Mouse (Mus musculus) forebrain, postnatal 0 days (tissue): Measurements from ENCODE around the gene Krt87. TPM values are rescaled to one million over a fixed set of nuclear protein-coding genes. Genes with fewer than 3 reads are reported as not detected.

ENCODE experiments used
- ATAC-seq: fragments of 200-750 bp; cut with Nextera tagmentation; 2 replicates; pipeline ENCODE4 v1.8.0; 2017; ENCODE audit warnings: mild to moderate bottlenecking, moderate library complexity
- DNase-seq: peaks from one replicate; pipeline ENCODE4 v3.0.0-alpha.2; 2015
- H3K27ac ChIP-seq: fragments of 300-500 bp; sonication (generic); 2 replicates; pipeline ENCODE4 v1.5.1; 2014; ENCODE audit warnings: low read depth, mild to moderate bottlenecking, antibody characterized with exemption, low read length, moderate library complexity, mixed read lengths
- H3K27me3 ChIP-seq: fragments of 300-500 bp; sonication (generic); 2 replicates; pipeline ENCODE4 v1.6.1; 2014; ENCODE audit warnings: mild to moderate bottlenecking, low read length, mixed read lengths; ENCODE audit not compliant: insufficient read depth
- H3K36me3 ChIP-seq: fragments of 300-500 bp; sonication (generic); 2 replicates; pipeline ENCODE4 v1.6.1; 2014; ENCODE audit warnings: mild to moderate bottlenecking, moderate library complexity; ENCODE audit not compliant: insufficient read depth
- H3K4me1 ChIP-seq: fragments of 300-500 bp; sonication (generic); 2 replicates; pipeline ENCODE4 v1.6.1; 2014; ENCODE audit warnings: antibody characterized with exemption; ENCODE audit not compliant: insufficient read depth
- H3K4me2 ChIP-seq: fragments of 300-500 bp; sonication (generic); 2 replicates; pipeline ENCODE4 v1.6.1; 2014; ENCODE audit warnings: low read depth, mild to moderate bottlenecking, moderate library complexity
- H3K4me3 ChIP-seq: fragments of 300-500 bp; sonication (generic); 2 replicates; pipeline ENCODE4 v1.5.1; 2014; ENCODE audit warnings: low read depth, low read length, mixed read lengths
- H3K9ac ChIP-seq: fragments of 300-500 bp; sonication (generic); 2 replicates; pipeline ENCODE4 v1.6.1; 2014; ENCODE audit warnings: mild to moderate bottlenecking
- H3K9me3 ChIP-seq: fragments of 300-500 bp; sonication (generic); 2 replicates; pipeline ENCODE4 v1.6.1; 2016; ENCODE audit warnings: low read length
- CTCF ChIP-seq: sonication (generic); IDR thresholded peaks from 2 replicates; pipeline ENCODE4 v1.5.1; 2016; ENCODE audit warnings: antibody characterized with exemption, control low read depth, low read depth
- WGBS: fragments of 180-500 bp; shearing (Covaris S2); extraction: QIAGEN DNeasy Blood & Tissue Kit; methylation state at CpG from one replicate; pipeline ENCODE4 v1.1.7; 2014; 5-methylcytosine and 5-hydroxymethylcytosine counted together
- polyA plus RNA-seq: library from polyadenylated mRNA; unstranded; fragments of >200 nt; fragmentation: Nextera tagmentation; extraction: Ambion mirVana; gene quantifications from 2 replicates; pipeline ENCODE4 v1.2.1, GENCODE M21; 2015
- total RNA-seq: library from RNA; depleted of rRNA; stranded (reverse); fragments of >200 nt; gene quantifications from 2 replicates; pipeline ENCODE4 v1.2.3, GENCODE M21; 2014; rRNA removed

Gene Krt87
- total and polyA plus RNA-seq, 2 experiments from 2014 or later = 0.36 to 0.52 TPM

GRCm38 (mm10) chr15:101385064-101385463 is 53.5 kb downstream of the Krt87 start:
- Histone ChIP-seq H3K4me1 (no peaks in the 10 kb centered on the region), H3K4me3 (no peak overlapping the region), H3K9ac (no peak overlapping the region), H3K4me2 (no peak overlapping the region), H3K36me3 (no peaks in the 10 kb centered on the region), H3K27ac (no peak overlapping the region), H3K9me3 (no peaks in the 10 kb centered on the region), H3K27me3 (no peaks in the 10 kb centered on the region)
- 81% methylated on average over 6 of the region's 6 CpGs for WGBS
- ATAC-seq (no peak), DNase-seq (no peak)
- TF ChIP-seq CTCF = no peak

GRCm38 (mm10) chr15:101384610-101385009 is 54.0 kb downstream of the Krt87 start:
- Histone ChIP-seq H3K9me3 (no peaks in the 10 kb centered on the region), H3K4me1 (no peaks in the 10 kb centered on the region), H3K27ac (no peak overlapping the region), H3K4me3 (no peak overlapping the region), H3K9ac (no peak overlapping the region), H3K36me3 (no peaks in the 10 kb centered on the region), H3K4me2 (no peak overlapping the region), H3K27me3 (no peaks in the 10 kb centered on the region)
- DNase-seq (no peak), ATAC-seq (no peak)
- TF ChIP-seq CTCF = no peak
- 74% methylated on average over 7 of the region's 7 CpGs for WGBS

- Histone ChIP-seq H3K36me3 (no peaks in the 10 kb centered on the region), H3K9me3 (no peaks in the 10 kb centered on the region), H3K4me3 (no peak overlapping the region), H3K27ac (no peak overlapping the region), H3K4me1 (no peaks in the 10 kb centered on the region), H3K27me3 (no peaks in the 10 kb centered on the region), H3K9ac (no peak overlapping the region), H3K4me2 (no peak overlapping the region)
- no peak for TF ChIP-seq CTCF
- WGBS = 83% methylated on average over 11 of the region's 11 CpGs
- ATAC-seq = no peak
- no peak for DNase-seq
Observed at GRCm38 (mm10) chr15:101382811-101383210, 55.8 kb downstream of the Krt87 start.

GRCm38 (mm10) chr15:101381758-101382157 is 56.8 kb downstream of the Krt87 start:
- Histone ChIP-seq H3K36me3 (no peaks in the 10 kb centered on the region), H3K27me3 (no peaks in the 10 kb centered on the region), H3K4me3 (no peak overlapping the region), H3K9me3 (no peaks in the 10 kb centered on the region), H3K9ac (no peak overlapping the region), H3K27ac (no peak overlapping the region), H3K4me2 (no peak overlapping the region), H3K4me1 (no peaks in the 10 kb centered on the region)
- DNase-seq (no peak), ATAC-seq (no peak)
- 69% methylated on average over 9 of the region's 9 CpGs for WGBS
- TF ChIP-seq CTCF = no peak

Other genes with a start within 250 kb of the Krt87 start
- 8.8 and 11.1 TPM in 2 replicates for gene Grasp, start 214.6 kb downstream of the Krt87 start, total RNA-seq
- gene Grasp, start 214.6 kb downstream of the Krt87 start, polyA plus RNA-seq = 3.3 and 3.4 TPM in 2 replicates
- 8.9 and 9.6 TPM in 2 replicates for gene Nr4a1, start 184.5 kb downstream of the Krt87 start, total RNA-seq
- gene Nr4a1, start 184.5 kb downstream of the Krt87 start, polyA plus RNA-seq = 8.5 and 9.0 TPM in 2 replicates
- 56.3 and 60.0 TPM in 2 replicates for gene Atg101, start 154.5 kb downstream of the Krt87 start, total RNA-seq
- gene Atg101, start 154.5 kb downstream of the Krt87 start, polyA plus RNA-seq = 81.3 and 94.4 TPM in 2 replicates
- gene 6030408B16Rik, start 145.6 kb downstream of the Krt87 start, total RNA-seq = 0.54 and 1.00 TPM in 2 replicates
- gene 6030408B16Rik, start 145.6 kb downstream of the Krt87 start, polyA plus RNA-seq = 0.30 and 0.77 TPM in 2 replicates
- 0.29 TPM in 1 of 2 replicates, not detected in the other for gene Krt80, start 68.6 kb downstream of the Krt87 start, total RNA-seq
- 0.16 and 0.23 TPM in 2 replicates for gene Krt80, start 68.6 kb downstream of the Krt87 start, polyA plus RNA-seq
- gene Krt7, start 27.8 kb downstream of the Krt87 start, total RNA-seq = 0.29 and 0.31 TPM in 2 replicates
- gene Krt7, start 27.8 kb downstream of the Krt87 start, polyA plus RNA-seq = 0.24 and 0.47 TPM in 2 replicates
- not detected in 2 replicates for gene Krt88, start 8.9 kb upstream of the Krt87 start, total RNA-seq
- gene Krt88, start 8.9 kb upstream of the Krt87 start, polyA plus RNA-seq = not detected in 2 replicates
- gene Krt81, start 24.9 kb upstream of the Krt87 start, total RNA-seq = not detected in 2 replicates
- not detected in 2 replicates for gene Krt81, start 24.9 kb upstream of the Krt87 start, polyA plus RNA-seq
- 0.14 TPM in 1 of 2 replicates, not detected in the other for gene Krt86, start 34.7 kb upstream of the Krt87 start, total RNA-seq
- 0.11 and 0.19 TPM in 2 replicates for gene Krt86, start 34.7 kb upstream of the Krt87 start, polyA plus RNA-seq
- gene Krt83, start 52.7 kb upstream of the Krt87 start, total RNA-seq = not detected in 2 replicates
- not detected in 2 replicates for gene Krt83, start 52.7 kb upstream of the Krt87 start, polyA plus RNA-seq
- gene Gm49425, start 78.5 kb upstream of the Krt87 start, total RNA-seq = not detected in 2 replicates
- gene Gm49425, start 78.5 kb upstream of the Krt87 start, polyA plus RNA-seq = not detected in 2 replicates
- not detected in 2 replicates for gene Krt84, start 94.0 kb upstream of the Krt87 start, total RNA-seq
- gene Krt84, start 94.0 kb upstream of the Krt87 start, polyA plus RNA-seq = not detected in 2 replicates
- gene Krt82, start 111.9 kb upstream of the Krt87 start, total RNA-seq = not detected in 2 replicates
- not detected in 2 replicates for gene Krt82, start 111.9 kb upstream of the Krt87 start, polyA plus RNA-seq
- gene Krt90, start 124.1 kb upstream of the Krt87 start, total RNA-seq = 0.29 TPM in 1 of 2 replicates, not detected in the other
- gene Krt90, start 124.1 kb upstream of the Krt87 start, polyA plus RNA-seq = 0.10 and 0.29 TPM in 2 replicates
- 0.10 and 0.15 TPM in 2 replicates for gene Krt75, start 135.1 kb upstream of the Krt87 start, total RNA-seq
- gene Krt75, start 135.1 kb upstream of the Krt87 start, polyA plus RNA-seq = 0.05 and 0.19 TPM in 2 replicates
- not detected in 2 replicates for gene Gm5414, start 189.4 kb upstream of the Krt87 start, total RNA-seq
- not detected in 2 replicates for gene Gm5414, start 189.4 kb upstream of the Krt87 start, polyA plus RNA-seq
- not detected in 2 replicates for gene Gm5478, start 208.6 kb upstream of the Krt87 start, total RNA-seq
- gene Gm5478, start 208.6 kb upstream of the Krt87 start, polyA plus RNA-seq = not detected in 2 replicates
- not detected in 2 replicates for gene Krt6b, start 241.5 kb upstream of the Krt87 start, total RNA-seq
- not detected in 2 replicates for gene Krt6b, start 241.5 kb upstream of the Krt87 start, polyA plus RNA-seq